Mouse (Mus musculus) cerebellum, postnatal 4 days (tissue): ENCODE data around the gene Aco2.

ENCODE experiments used
- DNase-seq, 2 experiments: peaks; one replicate each; pipeline ENCODE4 v3.0.0; 2022; ENCODE audit warnings: low spot score in 2 of 2, mixed read lengths in 1 of 2

Gene Aco2

GRCm38 (mm10) chr15:81845724-81846123 lies 26.4 kb upstream of the Aco2 start:
- no peak for DNase-seq

GRCm38 (mm10) chr15:81846755-81847154 lies 25.4 kb upstream of the Aco2 start:
- DNase-seq = no peak

GRCm38 (mm10) chr15:81847161-81847560 lies 24.9 kb upstream of the Aco2 start:
- no peak for DNase-seq

GRCm38 (mm10) chr15:81847861-81848260 lies 24.2 kb upstream of the Aco2 start:
- no peak for DNase-seq

- peak in 1 of 2 experiments; percentile 46 for DNase-seq
Observed at GRCm38 (mm10) chr15:81848301-81848700, 23.8 kb upstream of the Aco2 start.

- DNase-seq = no peak
Observed at GRCm38 (mm10) chr15:81849104-81849503, 23.0 kb upstream of the Aco2 start.

- no peak for DNase-seq
Observed at GRCm38 (mm10) chr15:81850718-81851117, 21.4 kb upstream of the Aco2 start.

GRCm38 (mm10) chr15:81851375-81851774 lies 20.7 kb upstream of the Aco2 start:
- DNase-seq = no peak

- DNase-seq = no peak
Observed at GRCm38 (mm10) chr15:81852411-81853000, 19.6 kb upstream of the Aco2 start.

GRCm38 (mm10) chr15:81853081-81853480 lies 19.0 kb upstream of the Aco2 start:
- DNase-seq = no peak

- DNase-seq = peak; percentile 56 to 74
Observed at GRCm38 (mm10) chr15:81856030-81856790, 15.9 kb upstream of the Aco2 start.

- DNase-seq = no peak
Observed at GRCm38 (mm10) chr15:81856938-81857723, 15.0 kb upstream of the Aco2 start.

- no peak for DNase-seq
Observed at GRCm38 (mm10) chr15:81857724-81858116, 14.4 kb upstream of the Aco2 start.

GRCm38 (mm10) chr15:81858138-81858516 lies 14.0 kb upstream of the Aco2 start:
- peak; percentile 89 to 90 for DNase-seq

GRCm38 (mm10) chr15:81858517-81859329 lies 13.4 kb upstream of the Aco2 start, which contains the start of gene Tob2:
Gene Tob2, minus strand, starts transcription at chr15:81858796.
- DNase-seq = peak in 1 of 2 experiments; percentile 56

- DNase-seq = peak; percentile 59 to 80
Observed at GRCm38 (mm10) chr15:81859330-81860255, 12.5 kb upstream of the Aco2 start.

GRCm38 (mm10) chr15:81860471-81861135 lies 11.5 kb upstream of the Aco2 start:
- DNase-seq = no peak

GRCm38 (mm10) chr15:81864238-81864637 lies 7.9 kb upstream of the Aco2 start:
- no peak for DNase-seq

- no peak for DNase-seq
Observed at GRCm38 (mm10) chr15:81869985-81870384, 2.1 kb upstream of the Aco2 start.
